Mouse (Mus musculus) kidney, postnatal 0 days (tissue): ENCODE measurements around the gene Pfn1. TPM values are rescaled to one million over a fixed set of nuclear protein-coding genes. Genes with fewer than 3 reads are reported as not detected.

ENCODE experiments used
- ATAC-seq: fragments of 200-750 bp; cut with Nextera tagmentation; replicated peaks from 2 replicates; pipeline ENCODE4 v1.8.0; 2017; ENCODE audit warnings: low read depth, moderate number of reproducible peaks, moderate TSS enrichment, moderate library complexity; ENCODE audit not compliant: low FRiP score
- DNase-seq: peaks from one replicate; pipeline ENCODE4 v3.0.0-alpha.2; 2016; ENCODE audit warnings: low spot score
- H3K27ac ChIP-seq: fragments of 300-500 bp; sonication (generic); 2 replicates; pipeline ENCODE4 v1.5.1; 2014; ENCODE audit warnings: mild to moderate bottlenecking
- H3K27me3 ChIP-seq: fragments of 300-500 bp; sonication (generic); 2 replicates; pipeline ENCODE4 v1.6.1; 2014; ENCODE audit warnings: low read length, mixed read lengths; ENCODE audit not compliant: insufficient read depth
- H3K36me3 ChIP-seq: fragments of 300-500 bp; sonication (generic); 2 replicates; pipeline ENCODE4 v1.6.1; 2014; ENCODE audit warnings: low read length, mixed read lengths; ENCODE audit not compliant: insufficient read depth
- H3K4me1 ChIP-seq: fragments of 300-500 bp; sonication (generic); replicated peaks from 2 replicates; pipeline ENCODE4 v1.6.1; 2014; ENCODE audit warnings: antibody characterized with exemption, low read length, mixed read lengths; ENCODE audit not compliant: insufficient read depth
- H3K4me2 ChIP-seq: fragments of 300-500 bp; sonication (generic); 2 replicates; pipeline ENCODE4 v1.6.1; 2014; ENCODE audit warnings: mild to moderate bottlenecking, low read length, moderate library complexity, mixed read lengths
- H3K4me3 ChIP-seq: fragments of 300-500 bp; sonication (generic); replicated peaks from 2 replicates; pipeline ENCODE4 v1.5.1; 2014; ENCODE audit warnings: low read depth, low read length
- H3K9ac ChIP-seq: fragments of 300-500 bp; sonication (generic); 2 replicates; pipeline ENCODE4 v1.6.1; 2014; ENCODE audit warnings: low read depth, low read length
- H3K9me3 ChIP-seq: fragments of 300-500 bp; sonication (generic); replicated peaks from 2 replicates; pipeline ENCODE4 v1.6.1; 2016; ENCODE audit warnings: low read length, inconsistent platforms, mixed read lengths
- CTCF ChIP-seq: IDR thresholded peaks from 2 replicates; pipeline ENCODE4 v1.5.1; 2016; ENCODE audit warnings: antibody characterized with exemption, low read depth, mild to moderate bottlenecking, moderate library complexity
- WGBS: fragments of 180-500 bp; shearing (Covaris S2); extraction: QIAGEN DNeasy Blood & Tissue Kit; methylation state at CpG from one replicate; pipeline ENCODE4 v1.1.7; 2014; 5-methylcytosine and 5-hydroxymethylcytosine counted together
- polyA plus RNA-seq: library from polyadenylated mRNA; unstranded; fragments of >200 nt; fragmentation: Nextera tagmentation; extraction: Ambion mirVana; gene quantifications from 2 replicates; pipeline ENCODE4 v1.2.1, GENCODE M21; 2015

Gene Pfn1
- polyA plus RNA-seq, 1 experiment from 2014 or later = 1,513 TPM

GRCm38 (mm10) chr11:70630129-70630528, 24.3 kb downstream of the Pfn1 start:
- Histone ChIP-seq H3K27me3 (no peaks in the 10 kb centered on the region), H3K4me1 (no peaks in the 10 kb centered on the region), H3K36me3 (no peaks in the 10 kb centered on the region), H3K4me2 (no peak overlapping the region), H3K27ac (peak overlapping the region; percentile 56), H3K9me3 (no peaks in the 10 kb centered on the region), H3K4me3 (no peak overlapping the region), H3K9ac (no peak overlapping the region)
- no peak for ATAC-seq
- no peak for DNase-seq
- TF ChIP-seq CTCF = no peak
- 63% methylated on average over 7 of the region's 7 CpGs for WGBS

GRCm38 (mm10) chr11:70629557-70629956, 24.9 kb downstream of the Pfn1 start:
- H3K27me3 ChIP-seq = no peaks in the 10 kb centered on the region
- H3K36me3 ChIP-seq = no peaks in the 10 kb centered on the region
- ATAC-seq = no peak
- TF ChIP-seq CTCF = peak; percentile 63
- no peaks in the 10 kb centered on the region for H3K9me3 ChIP-seq
- H3K4me3 ChIP-seq = no peak overlapping the region
- no peak overlapping the region for H3K9ac ChIP-seq
- 43% methylated on average over 5 of the region's 5 CpGs for WGBS
- H3K27ac ChIP-seq = no peak overlapping the region
- no peak overlapping the region for H3K4me2 ChIP-seq
- no peaks in the 10 kb centered on the region for H3K4me1 ChIP-seq
- DNase-seq = peak; percentile 52

GRCm38 (mm10) chr11:70628431-70628830, 26.0 kb downstream of the Pfn1 start:
- H3K4me3 ChIP-seq = no peak overlapping the region
- no peaks in the 10 kb centered on the region for H3K9me3 ChIP-seq
- no peaks in the 10 kb centered on the region for H3K36me3 ChIP-seq
- H3K27ac ChIP-seq = no peak overlapping the region
- DNase-seq (no peak), ATAC-seq (no peak)
- no peak overlapping the region for H3K9ac ChIP-seq
- TF ChIP-seq CTCF = no peak
- 49% methylated on average over 2 of the region's 2 CpGs for WGBS
- H3K27me3 ChIP-seq = no peaks in the 10 kb centered on the region
- no peaks in the 10 kb centered on the region for H3K4me1 ChIP-seq
- no peak overlapping the region for H3K4me2 ChIP-seq

- Histone ChIP-seq H3K36me3 (no peaks in the 10 kb centered on the region), H3K9me3 (no peaks in the 10 kb centered on the region), H3K27ac (peak overlapping the region; percentile 8; the same call in 1 of the 2 replicates), H3K4me1 (no peaks in the 10 kb centered on the region), H3K4me3 (no peak overlapping the region), H3K9ac (no peak overlapping the region), H3K27me3 (no peaks in the 10 kb centered on the region), H3K4me2 (no peak overlapping the region)
- 36% methylated on average over 4 of the region's 4 CpGs for WGBS
- no peak for DNase-seq
- 0 out of 2 replicates have a peak, but pooled peaks have one; percentile 42 for ATAC-seq
- no peak for TF ChIP-seq CTCF
Measured at GRCm38 (mm10) chr11:70626877-70627276, 27.6 kb downstream of the Pfn1 start.

- DNase-seq = peak; percentile 66
- Histone ChIP-seq H3K4me2 (no peak overlapping the region), H3K9me3 (no peaks in the 10 kb centered on the region), H3K27ac (no peak overlapping the region), H3K4me3 (no peak overlapping the region), H3K27me3 (no peaks in the 10 kb centered on the region), H3K4me1 (no peaks in the 10 kb centered on the region), H3K36me3 (no peaks in the 10 kb centered on the region), H3K9ac (no peak overlapping the region)
- no peak for ATAC-seq
- peak; percentile 84 for TF ChIP-seq CTCF
- WGBS = 42% methylated on average over 4 of the region's 4 CpGs
Measured at GRCm38 (mm10) chr11:70625473-70625872, 29.0 kb downstream of the Pfn1 start.

GRCm38 (mm10) chr11:70623053-70623742, 31.2 kb downstream of the Pfn1 start:
- Histone ChIP-seq H3K9ac (no peak overlapping the region), H3K9me3 (no peaks in the 10 kb centered on the region), H3K27me3 (no peaks in the 10 kb centered on the region), H3K4me2 (no peak overlapping the region), H3K4me3 (no peak overlapping the region), H3K4me1 (no peaks in the 10 kb centered on the region), H3K27ac (no peak overlapping the region), H3K36me3 (no peaks in the 10 kb centered on the region)
- WGBS = 74% methylated on average over 10 of the region's 10 CpGs
- TF ChIP-seq CTCF = peak; percentile 57
- no peak for ATAC-seq
- DNase-seq = peak; percentile 32
